Mouse (Mus musculus) adrenal gland, postnatal 0 days (tissue): ENCODE data around the gene Glipr2. TPM values are rescaled to one million over a fixed set of nuclear protein-coding genes. Genes with fewer than 3 reads are reported as not detected.

Experiments used
- polyA plus RNA-seq: library from polyadenylated mRNA; unstranded; fragments of >200 nt; fragmentation: Nextera tagmentation; extraction: Ambion mirVana; gene quantifications from 2 replicates; pipeline ENCODE4 v1.2.1, GENCODE M21; 2015

The Glipr2 gene
- 33.2 and 43.1 TPM in 2 replicates for polyA plus RNA-seq

GRCm38 (mm10) chr4:43957292-43957845 lies at the start of gene Glipr2:
TSS of gene Glipr2 (plus strand) at chr4:43957401.

DNA sequence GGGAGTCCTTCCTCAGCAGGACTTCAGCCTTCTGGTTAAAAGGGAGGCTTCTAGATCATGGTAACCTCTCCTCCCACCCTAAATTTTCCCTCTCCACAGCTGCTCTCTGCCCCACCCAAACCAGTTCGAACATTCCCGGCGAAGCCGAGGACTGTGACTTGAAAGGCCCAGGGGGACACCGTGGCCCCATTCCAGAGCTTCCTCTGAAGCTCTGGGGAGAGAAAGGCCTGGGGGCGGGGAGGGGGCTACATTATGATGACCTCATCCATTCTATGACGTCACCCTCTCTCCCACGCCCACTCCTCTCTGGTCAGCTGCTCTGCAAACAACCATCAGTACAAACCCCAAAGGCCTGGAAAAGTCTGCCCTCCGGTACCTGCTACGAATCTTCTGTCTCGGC lies 26.0 kb downstream of the Glipr2 start, which contains the start of gene Ccin:
Ccin (plus strand) TSS at position 303 of the 400 bp plus-strand sequence.

GRCm38 (mm10) chr4:44004126-44004525 lies 46.9 kb downstream of the Glipr2 start, which contains the start of gene Clta:
TSS of gene Clta (plus strand) at chr4:44004452.

Other genes starting within 250 kb of the Glipr2 start
- not detected in 2 replicates for gene Olfr71, start 247.1 kb upstream of the Glipr2 start, polyA plus RNA-seq
- gene Hrct1, start 230.2 kb upstream of the Glipr2 start, polyA plus RNA-seq = 3.9 and 4.3 TPM in 2 replicates
- 0.60 and 1.2 TPM in 2 replicates for gene Spaar, start 227.4 kb upstream of the Glipr2 start, polyA plus RNA-seq
- not detected in 2 replicates for gene Olfr159, start 186.4 kb upstream of the Glipr2 start, polyA plus RNA-seq
- not detected in 2 replicates for gene Olfr156, start 133.5 kb upstream of the Glipr2 start, polyA plus RNA-seq
- gene Olfr157, start 117.2 kb upstream of the Glipr2 start, polyA plus RNA-seq = not detected in 2 replicates
- not detected in 2 replicates for gene Olfr155, start 105.8 kb upstream of the Glipr2 start, polyA plus RNA-seq
- 15.1 and 19.8 TPM in 2 replicates for gene Reck, start 81.9 kb upstream of the Glipr2 start, polyA plus RNA-seq
- not detected in 2 replicates for gene Ccin, start 26.1 kb downstream of the Glipr2 start, polyA plus RNA-seq
- gene Clta, start 47.1 kb downstream of the Glipr2 start, polyA plus RNA-seq = 266 and 285 TPM in 2 replicates
- 14.8 and 18.2 TPM in 2 replicates for gene Gne, start 126.8 kb downstream of the Glipr2 start, polyA plus RNA-seq